Mouse (Mus musculus) forebrain, embryonic 15.5 days (tissue): ENCODE results near the gene Ankrd34a. TPM values are rescaled to one million over a fixed set of nuclear protein-coding genes. Genes with fewer than 3 reads are reported as not detected.
"Not testable (repeated sequence)": the region's sequence is repeated elsewhere in the genome, so short reads cannot be mapped to it uniquely, and the experiment has no call there.

Source experiments
- ATAC-seq: fragments of 200-750 bp; cut with Nextera tagmentation; replicated peaks from 2 replicates; pipeline ENCODE4 v1.8.0; 2017; ENCODE audit warnings: mild to moderate bottlenecking, moderate TSS enrichment, moderate library complexity
- H3K27ac ChIP-seq: fragments of 300-500 bp; sonication (generic); replicated peaks from 2 replicates; pipeline ENCODE4 v1.5.1; 2015; ENCODE audit warnings: mild to moderate bottlenecking, inconsistent platforms
- H3K27me3 ChIP-seq: fragments of 300-500 bp; sonication (generic); 2 replicates; pipeline ENCODE4 v1.6.1; 2015; ENCODE audit warnings: inconsistent platforms
- H3K36me3 ChIP-seq: fragments of 300-500 bp; sonication (generic); 2 replicates; pipeline ENCODE4 v1.6.1; 2015; ENCODE audit warnings: mild to moderate bottlenecking, inconsistent platforms
- H3K4me1 ChIP-seq: fragments of 300-500 bp; sonication (generic); 2 replicates; pipeline ENCODE4 v1.6.1; 2015; ENCODE audit warnings: inconsistent platforms
- H3K4me2 ChIP-seq: fragments of 300-500 bp; sonication (generic); replicated peaks from 2 replicates; pipeline ENCODE4 v1.6.1; 2015; ENCODE audit warnings: mild to moderate bottlenecking, inconsistent platforms
- H3K4me3 ChIP-seq: fragments of 300-500 bp; sonication (generic); 2 replicates; pipeline ENCODE4 v1.5.1; 2015; ENCODE audit warnings: mild to moderate bottlenecking, inconsistent platforms
- H3K9ac ChIP-seq: fragments of 300-500 bp; sonication (generic); replicated peaks from 2 replicates; pipeline ENCODE4 v1.6.1; 2015; ENCODE audit warnings: mild to moderate bottlenecking, inconsistent platforms
- H3K9me3 ChIP-seq: fragments of 300-500 bp; sonication (generic); 2 replicates; pipeline ENCODE4 v1.6.1; 2016; ENCODE audit warnings: inconsistent platforms
- WGBS: fragments of 180-500 bp; shearing (Covaris S2); methylation state at CpG from one replicate; pipeline ENCODE4 v1.1.7; 2015; ENCODE audit warnings: mixed read lengths; 5-methylcytosine and 5-hydroxymethylcytosine counted together
- polyA plus RNA-seq: library from polyadenylated mRNA; unstranded; fragments of >200 nt; fragmentation: Nextera tagmentation; extraction: Ambion mirVana; gene quantifications from 2 replicates; pipeline ENCODE4 v1.2.1, GENCODE M21; 2015

The Ankrd34a gene
- polyA plus RNA-seq, 1 experiment from 2014 or later: 12.5 TPM

- Histone ChIP-seq H3K27ac (peak overlapping the region; percentile 96), H3K4me3 (peak overlapping the region; percentile 86), H3K4me1 (peaks cover 73% of the 10 kb centered on the region), H3K4me2 (peak overlapping the region; percentile 54), H3K9me3 (no peaks in the 10 kb centered on the region), H3K27me3 (no peaks in the 10 kb centered on the region), H3K36me3 (no peaks in the 10 kb centered on the region), H3K9ac (peak overlapping the region; percentile 94)
- WGBS: 6% methylated on average over 10 of the region's 10 CpGs
- ATAC-seq: no peak
These were observed 5.7 kb downstream of the Ankrd34a start for GRCm38 (mm10) chr3:96601941-96602703.

- peaks cover 68% of the 10 kb centered on the region for H3K4me1 ChIP-seq
- ATAC-seq: no peak
- peak overlapping the region; percentile 96 for H3K27ac ChIP-seq
- H3K36me3 ChIP-seq: no peaks in the 10 kb centered on the region
- peak overlapping the region; percentile 94 for H3K9ac ChIP-seq
- 33% methylated on average over 5 of the region's 5 CpGs for WGBS
- peak overlapping the region; percentile 86 for H3K4me3 ChIP-seq
- no peaks in the 10 kb centered on the region for H3K9me3 ChIP-seq
- peak overlapping the region; percentile 54 for H3K4me2 ChIP-seq
- no peaks in the 10 kb centered on the region for H3K27me3 ChIP-seq
These were observed 6.3 kb downstream of the Ankrd34a start for GRCm38 (mm10) chr3:96602704-96603084.

GRCm38 (mm10) chr3:96603311-96603710, 6.9 kb downstream of the Ankrd34a start:
- H3K9ac ChIP-seq: peak overlapping the region; percentile 94
- H3K4me1 ChIP-seq: peaks cover 62% of the 10 kb centered on the region
- no peaks in the 10 kb centered on the region for H3K27me3 ChIP-seq
- H3K4me3 ChIP-seq: peak overlapping the region; percentile 86
- peak overlapping the region; percentile 96 for H3K27ac ChIP-seq
- no peaks in the 10 kb centered on the region for H3K9me3 ChIP-seq
- WGBS: 27% methylated on average over 5 of the region's 5 CpGs
- no peaks in the 10 kb centered on the region for H3K36me3 ChIP-seq
- peak overlapping the region; percentile 54 for H3K4me2 ChIP-seq
- ATAC-seq: no peak

DNA sequence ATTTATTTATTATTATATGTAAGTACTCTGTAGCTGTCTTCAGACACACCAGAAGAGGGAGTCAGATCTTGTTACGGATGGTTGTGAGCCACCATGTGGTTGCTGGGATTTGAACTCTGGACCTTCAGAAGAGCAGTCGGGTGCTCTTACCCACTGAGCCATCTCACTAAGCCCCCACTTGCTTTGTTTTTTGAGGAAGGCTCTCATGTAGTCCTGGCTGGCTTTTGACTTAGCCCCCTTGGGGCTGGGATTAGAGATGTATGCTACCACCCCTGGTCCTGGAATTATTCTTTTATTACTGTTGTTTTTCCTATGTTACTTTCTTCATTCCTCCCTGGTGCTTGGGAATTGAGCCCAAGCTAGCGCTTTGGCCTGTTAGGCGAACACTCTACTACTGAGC, 9.6 kb downstream of the Ankrd34a start:
- not testable (repeated sequence) for H3K9ac ChIP-seq, H3K27me3 ChIP-seq, H3K9me3 ChIP-seq, H3K4me3 ChIP-seq, H3K4me2 ChIP-seq, H3K36me3 ChIP-seq, H3K27ac ChIP-seq, ATAC-seq
- WGBS: 92% methylated on average over 4 of the region's 4 CpGs
- H3K4me1 ChIP-seq: peaks cover 43% of the 10 kb centered on the region

DNA sequence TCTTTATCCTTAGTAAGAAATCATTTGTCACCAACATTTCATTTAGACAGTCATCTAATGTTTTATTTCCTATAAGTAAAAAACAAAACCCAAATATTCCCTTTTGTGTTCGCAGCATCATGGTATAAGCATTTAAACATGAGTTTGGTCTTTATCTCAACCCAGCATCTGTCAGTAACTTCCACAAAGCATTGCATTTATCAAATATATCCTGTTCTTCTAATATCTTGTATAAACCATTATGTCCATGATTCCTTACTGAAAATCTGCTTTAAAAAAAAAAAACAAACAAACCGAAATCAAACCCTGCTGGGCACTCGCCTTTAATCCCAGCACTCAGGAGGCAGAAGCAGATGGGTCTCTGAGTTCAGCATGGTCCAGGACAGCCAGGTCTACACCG, 10.2 kb downstream of the Ankrd34a start:
- peaks cover 43% of the 10 kb centered on the region for H3K4me1 ChIP-seq
- no peak overlapping the region for H3K9ac ChIP-seq
- 93% methylated on average over 4 of the region's 4 CpGs for WGBS
- no peak overlapping the region for H3K27ac ChIP-seq
- H3K36me3 ChIP-seq: no peaks in the 10 kb centered on the region
- no peaks in the 10 kb centered on the region for H3K9me3 ChIP-seq
- no peaks in the 10 kb centered on the region for H3K27me3 ChIP-seq
- no peak for ATAC-seq
- H3K4me2 ChIP-seq: no peak overlapping the region
- H3K4me3 ChIP-seq: no peak overlapping the region

GRCm38 (mm10) chr3:96617941-96618340, 21.5 kb downstream of the Ankrd34a start:
- Histone ChIP-seq H3K9ac (no peak overlapping the region), H3K4me2 (no peak overlapping the region), H3K27me3 (no peaks in the 10 kb centered on the region), H3K27ac (no peak overlapping the region), H3K4me3 (no peak overlapping the region), H3K36me3 (peaks cover 60% of the 10 kb centered on the region), H3K4me1 (no peaks in the 10 kb centered on the region), H3K9me3 (no peaks in the 10 kb centered on the region)
- WGBS: 96% methylated on average over 3 of the region's 3 CpGs
- no peak for ATAC-seq

GRCm38 (mm10) chr3:96623201-96623600, 26.8 kb downstream of the Ankrd34a start:
- WGBS: 89% methylated on average over 4 of the region's 4 CpGs
- no peak overlapping the region for H3K4me3 ChIP-seq
- H3K9me3 ChIP-seq: no peaks in the 10 kb centered on the region
- no peak for ATAC-seq
- no peak overlapping the region for H3K4me2 ChIP-seq
- no peak overlapping the region for H3K27ac ChIP-seq
- no peak overlapping the region for H3K9ac ChIP-seq
- H3K4me1 ChIP-seq: no peaks in the 10 kb centered on the region
- H3K36me3 ChIP-seq: peaks cover 62% of the 10 kb centered on the region
- H3K27me3 ChIP-seq: no peaks in the 10 kb centered on the region

GRCm38 (mm10) chr3:96629729-96630600, 33.5 kb downstream of the Ankrd34a start, which contains the start of gene Rbm8a:
TSS of gene Rbm8a (plus strand) at chr3:96629933.
- peak within 1 kb of the TSS; percentile 63 for H3K4me3 ChIP-seq
- under 1% methylated on average over 48 of the region's 48 CpGs for WGBS
- H3K27me3 ChIP-seq: no peaks in the 10 kb centered on the region
- H3K4me2 ChIP-seq: peak within 1 kb of the TSS; percentile 83
- H3K9me3 ChIP-seq: no peaks in the 10 kb centered on the region
- peaks cover 37% of the 10 kb centered on the region for H3K36me3 ChIP-seq
- peak within 1 kb of the TSS; percentile 61 for H3K9ac ChIP-seq
- peak; percentile 95 for ATAC-seq
- H3K27ac ChIP-seq: peak within 1 kb of the TSS; percentile 82
- H3K4me1 ChIP-seq: peaks cover 21% of the 10 kb centered on the region

- Histone ChIP-seq H3K9me3 (no peaks in the 10 kb centered on the region), H3K4me2 (no peak overlapping the region), H3K36me3 (peaks cover 23% of the 10 kb centered on the region), H3K27me3 (no peaks in the 10 kb centered on the region), H3K4me1 (peaks cover 37% of the 10 kb centered on the region), H3K4me3 (no peak overlapping the region), H3K27ac (no peak overlapping the region), H3K9ac (no peak overlapping the region)
- no peak for ATAC-seq
These were observed 35.6 kb downstream of the Ankrd34a start for GRCm38 (mm10) chr3:96632058-96632457.

- Histone ChIP-seq H3K9ac (no peak overlapping the region), H3K27me3 (no peaks in the 10 kb centered on the region), H3K4me3 (no peak overlapping the region), H3K4me1 (peaks cover 40% of the 10 kb centered on the region), H3K9me3 (no peaks in the 10 kb centered on the region), H3K4me2 (no peak overlapping the region), H3K36me3 (peaks cover 37% of the 10 kb centered on the region), H3K27ac (no peak overlapping the region)
- no peak for ATAC-seq
- WGBS: 84% methylated on average over 1 of the region's 1 CpGs
These were observed 37.6 kb downstream of the Ankrd34a start for GRCm38 (mm10) chr3:96634015-96634414.

GRCm38 (mm10) chr3:96634928-96635879, 38.8 kb downstream of the Ankrd34a start, which contains the start of the genes Pex11b and Gm42957:
TSS of gene Pex11b (plus strand) at chr3:96635376.
TSS of gene Gm42957 (plus strand) at chr3:96635474.
- Histone ChIP-seq H3K4me3 (peak within 1 kb of the TSS; percentile 93), H3K4me2 (peak within 1 kb of the TSS; percentile 84), H3K27ac (peak within 1 kb of the TSS; percentile 91), H3K36me3 (peaks cover 42% of the 10 kb centered on the region), H3K4me1 (peaks cover 35% of the 10 kb centered on the region), H3K27me3 (no peaks in the 10 kb centered on the region), H3K9me3 (no peaks in the 10 kb centered on the region), H3K9ac (peak within 1 kb of the TSS; percentile 98)
- peak; percentile 95 for ATAC-seq
- 2% methylated on average over 60 of the region's 60 CpGs for WGBS
